9 mouse cellular contexts compared by ENCODE assay signal in genomic region chr2:59644816-59645215, GRCm38 (mm10). TPM values are rescaled to one million over a fixed set of nuclear protein-coding genes. Genes with fewer than 3 reads are reported as not detected.
DNase-seq lines count a peak whose midpoint lies in the region; ATAC-seq and TF ChIP-seq lines count a peak whose summit lies in the region.
"Had no signal": no experiment of that assay in that cellular context is flagged by ENCODE, and none has a peak within 500 bp of the region (broad histone marks: within the 10 kb centered on the region; RNA-seq: fewer than 3 reads in every experiment).

No protein-coding gene starts in this region.

- no peak for TF ChIP-seq EP300 in liver, postnatal 0 days (IDR thresholded peaks at IDR 0.05; ENCODE audit: low read depth)

- no peak overlapping the region for H3K9ac ChIP-seq in lung, embryonic 16.5 days (ENCODE audit: low read length)
- H3K9ac ChIP-seq in liver, postnatal 0 days (replicated peaks), result no peak overlapping the region

- H3K36me3 ChIP-seq in lung, embryonic 16.5 days (ENCODE audit: control insufficient read depth, insufficient read depth, low read length), result no peaks in the 10 kb centered on the region; the same call in 1 of the 2 replicates
- H3K36me3 ChIP-seq in liver, postnatal 0 days (replicated peaks; ENCODE audit: insufficient read depth, low read length), result no peaks in the 10 kb centered on the region
- H3K36me3 ChIP-seq: midbrain, embryonic 10.5 days had no signal

- H3K4me3 ChIP-seq in gastrocnemius, adult 2 months, result no peak overlapping the region
- H3K4me3 ChIP-seq in lung, embryonic 16.5 days (ENCODE audit: low read length), result no peak overlapping the region
- no peak overlapping the region for H3K4me3 ChIP-seq in liver, postnatal 0 days (ENCODE audit: low read depth, low read length)
- H3K4me3 ChIP-seq: midbrain, embryonic 10.5 days had no signal

- H3K9me3 ChIP-seq in lung, embryonic 16.5 days (ENCODE audit: control insufficient read depth, low read length), result no peaks in the 10 kb centered on the region
- no peaks in the 10 kb centered on the region for H3K9me3 ChIP-seq in liver, postnatal 0 days (ENCODE audit: low read length)
- H3K9me3 ChIP-seq: midbrain, embryonic 10.5 days had no signal

- no peak for DNase-seq in gastrocnemius, adult 2 months
- no peak for DNase-seq in gastrocnemius, postnatal 25 days
- no peak for DNase-seq in lung, postnatal 25 days (ENCODE audit: low spot score)
- DNase-seq in cerebellum, postnatal 25 days, result peak; percentile 64 to 66
- no peak for DNase-seq in liver, postnatal 0 days
- no peak for DNase-seq in testis, postnatal 10 days (ENCODE audit: low spot score)

- intact Hi-C loops in gastrocnemius, adult 2 months (cut with DNase I), result no loop called here

- H3K4me2 ChIP-seq in lung, embryonic 16.5 days (ENCODE audit: low read depth, low read length), result no peak overlapping the region
- no peak overlapping the region for H3K4me2 ChIP-seq in liver, postnatal 0 days (ENCODE audit: low read depth, low read length)

- H3K27ac ChIP-seq in gastrocnemius, adult 2 months, result peak overlapping the region; percentile 46
- H3K27ac ChIP-seq in lung, embryonic 16.5 days (ENCODE audit: low read length), result peak overlapping the region; percentile 48
- H3K27ac ChIP-seq in liver, postnatal 0 days (ENCODE audit: low read depth), result no peak overlapping the region

- no peak for TF ChIP-seq CTCF in gastrocnemius, adult 2 months (IDR thresholded peaks at IDR 0.05)
- no peak for TF ChIP-seq CTCF in liver, postnatal 0 days (IDR thresholded peaks at IDR 0.05; ENCODE audit: low read depth)

- 26% methylated on average over 5 of the region's 5 CpGs for WGBS in lung, embryonic 16.5 days
- WGBS in liver, postnatal 0 days (ENCODE audit: insufficient replicate concordance), result 9% methylated on average over 5 of the region's 5 CpGs

- peaks cover 36% of the 10 kb centered on the region for H3K4me1 ChIP-seq in lung, embryonic 16.5 days (replicated peaks; ENCODE audit: control insufficient read depth, insufficient read depth, low read length)
- H3K4me1 ChIP-seq in liver, postnatal 0 days (ENCODE audit: insufficient read depth), result peaks cover 9% of the 10 kb centered on the region

- H3K27me3 ChIP-seq in lung, embryonic 16.5 days (ENCODE audit: control insufficient read depth, insufficient read depth, low read depth, low read length), result no peaks in the 10 kb centered on the region
- no peaks in the 10 kb centered on the region for H3K27me3 ChIP-seq in liver, postnatal 0 days (ENCODE audit: insufficient read depth, low read length)

- peak; percentile 5 for ATAC-seq in lung, embryonic 16.5 days (ENCODE audit: low read depth)
- ATAC-seq in megakaryocyte, adult 5-6 weeks (ENCODE audit: poor library complexity, severe bottlenecking), result peak; percentile 25; the same call in 1 of the 2 replicates
- no peak for ATAC-seq in liver, postnatal 0 days

RNA-seq across cellular contexts. Expression of gene Tanc1, which starts 33.0 kb away (rescaled TPM):
- total RNA-seq in gastrocnemius, adult 2 months (2021), result 1 to 10 TPM; 6.3 to 8.7 TPM
- 1 to 10 TPM; 6.2 to 7.9 TPM for total RNA-seq in gastrocnemius, postnatal 25 days (2021)
- polyA plus RNA-seq in lung, embryonic 16.5 days (2015; fragmentation: Nextera tagmentation; extraction: Ambion mirVana), result 33.2 and 35.2 TPM in 2 replicates
- total RNA-seq in megakaryocyte, adult 5-6 weeks (2015), result 1.2 and 1.7 TPM in 2 replicates
- 1.7 and 5.7 TPM in 2 replicates for total RNA-seq in megakaryocyte, adult 5-6 weeks (2017)
- polyA plus RNA-seq in liver, postnatal 0 days (2015; fragmentation: Nextera tagmentation; extraction: Ambion mirVana), result 1.7 and 2.4 TPM in 2 replicates

Comparison
In these comparisons a context has a peak if more than half of its experiments do, and no peak if none do; other contexts are left out.
1. DNase-seq: peak in cerebellum, postnatal 25 days (2 of 2); none in gastrocnemius, adult 2 months (single experiment), gastrocnemius, postnatal 25 days (single experiment), lung, postnatal 25 days (single experiment), liver, postnatal 0 days (single experiment) and testis, postnatal 10 days (single experiment).